Mouse (Mus musculus): Measurements from ENCODE around the gene Bcl2. TPM values are rescaled to one million over a fixed set of nuclear protein-coding genes. Genes with fewer than 3 reads are reported as not detected.
A peak's percentile ranks its signal among the peaks of the same experiment; 100 is the strongest.
"Not testable (repeated sequence)": the region's sequence is repeated elsewhere in the genome, so short reads cannot be mapped to it uniquely, and the experiment has no call there.

The Bcl2 gene
- total RNA-seq (2015) (30.3 and 32.6 TPM in 2 replicates), total RNA-seq (2017) (29.1 and 31.1 TPM in 2 replicates)

DNA sequence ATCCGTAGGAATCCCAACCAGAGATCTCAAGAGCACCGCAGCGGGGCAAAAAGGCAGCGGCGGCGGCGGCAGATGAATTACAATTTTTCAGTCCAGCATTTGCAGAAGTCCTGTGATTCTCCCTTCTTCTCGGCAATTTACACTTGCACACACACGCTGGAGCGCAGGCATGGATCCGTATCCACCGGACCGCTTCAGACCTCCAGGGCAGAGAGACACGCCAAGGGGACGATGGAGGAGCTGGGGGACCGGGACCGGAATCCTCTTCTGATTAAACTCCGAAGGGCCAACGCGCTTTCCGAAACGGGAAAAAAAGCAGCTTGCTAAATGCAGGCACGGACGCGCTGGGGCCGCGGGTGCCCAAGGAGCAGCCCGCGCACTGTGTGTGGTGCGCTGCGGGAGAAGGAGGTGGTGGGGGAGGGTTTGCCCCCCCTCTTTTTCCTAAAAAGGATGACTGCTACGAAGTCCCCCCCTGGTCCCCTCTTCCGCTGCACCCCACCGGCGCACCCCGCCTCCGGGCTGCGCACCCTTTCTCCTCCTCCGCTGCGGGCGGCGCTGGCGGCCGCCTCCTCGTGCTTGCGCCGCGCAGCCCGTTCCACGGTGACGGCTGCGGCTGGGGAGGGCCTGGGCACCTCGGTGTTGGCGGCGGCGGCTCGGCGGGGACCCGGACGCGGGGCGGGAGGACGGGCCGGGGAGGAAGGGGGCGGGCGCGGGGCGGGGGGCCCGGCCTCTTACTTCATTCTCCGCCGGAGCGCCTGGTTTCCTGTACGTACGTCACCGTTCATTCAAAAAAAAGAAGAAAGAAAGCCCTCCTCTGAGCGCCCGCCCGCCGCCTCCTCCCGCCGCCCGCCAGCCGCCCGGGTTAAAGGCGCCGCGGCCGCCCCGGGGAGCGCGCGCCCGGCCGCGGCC, at the start of gene Bcl2:
TSS of gene Bcl2 (minus strand) at position 654 of the 909 bp plus-strand sequence.
- peak; percentile 32 for ATAC-seq (replicated peaks; ENCODE audit: poor library complexity)

DNA sequence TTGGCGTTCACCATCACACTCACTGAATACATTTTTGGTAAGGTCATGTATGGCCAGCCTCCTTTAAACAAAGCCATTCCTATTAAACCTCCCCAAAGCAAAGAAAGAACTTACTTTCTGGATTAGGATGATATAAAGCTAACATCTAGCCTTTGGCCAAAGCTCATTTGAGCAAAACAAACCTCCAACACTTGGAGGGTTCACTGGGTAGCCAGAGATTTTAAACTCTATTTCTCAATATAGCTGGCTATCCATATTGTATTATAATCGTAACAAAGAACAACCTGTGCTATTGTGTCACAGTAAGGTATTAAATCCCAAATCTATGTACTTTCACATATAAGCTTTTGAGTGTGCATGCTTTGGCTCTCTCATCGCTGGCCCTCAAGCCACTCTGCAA, 46.7 kb upstream of the Bcl2 start:
- ATAC-seq (replicated peaks; ENCODE audit: poor library complexity), result no peak

- ATAC-seq (replicated peaks; ENCODE audit: poor library complexity), result peak; percentile 90
These were observed 45.7 kb upstream of the Bcl2 start, which contains the start of gene Kdsr for GRCm38 (mm10) chr1:106759572-106760435. Gene Kdsr, minus strand, starts transcription at chr1:106759727.

GRCm38 (mm10) chr1:106758734-106759571, 44.9 kb upstream of the Bcl2 start:
- ATAC-seq (replicated peaks; ENCODE audit: poor library complexity), result peak; percentile 40

DNA sequence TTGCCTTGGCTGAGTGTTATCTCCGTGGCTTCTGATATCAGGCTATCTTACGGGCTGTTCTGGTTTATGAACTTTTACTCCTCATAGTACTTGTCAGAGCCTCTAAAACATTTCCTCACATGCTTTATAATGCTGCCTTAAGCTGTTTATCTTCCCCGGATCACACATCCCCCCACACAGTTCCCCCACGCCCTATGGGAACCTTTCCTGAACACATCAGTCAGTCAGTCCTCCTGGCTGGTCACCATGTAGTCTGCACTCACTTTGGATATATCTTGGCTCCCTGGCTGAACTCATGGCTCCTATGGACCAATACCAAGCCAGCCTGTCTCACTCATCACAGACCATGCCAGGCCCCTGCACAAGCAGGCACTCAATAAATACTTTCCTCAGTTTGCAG, 42.6 kb upstream of the Bcl2 start:
- ATAC-seq (replicated peaks; ENCODE audit: poor library complexity), result no peak

- ATAC-seq (replicated peaks; ENCODE audit: poor library complexity), result peak; percentile 57; the same call in 1 of the 2 replicates
These were observed 37.9 kb upstream of the Bcl2 start for GRCm38 (mm10) chr1:106752013-106752412.

DNA sequence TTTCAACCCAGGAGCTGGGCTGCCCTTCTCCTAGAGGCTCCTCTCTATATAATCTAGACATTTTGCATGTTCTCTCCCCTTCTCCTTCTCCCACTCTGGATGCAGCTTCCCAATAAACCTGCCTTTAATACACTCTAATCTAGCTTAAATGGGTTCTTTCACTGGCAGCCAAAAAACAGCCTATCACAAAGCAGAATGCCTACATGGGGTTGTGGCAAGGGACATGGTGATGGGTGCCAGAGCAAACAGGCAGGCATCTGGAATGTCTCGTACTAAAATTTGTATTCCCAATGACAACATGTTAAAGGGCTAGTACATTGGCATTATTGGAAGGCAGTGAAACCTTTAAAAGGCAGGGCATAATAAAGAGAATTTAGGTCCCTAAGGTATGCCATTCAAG, 36.6 kb upstream of the Bcl2 start:
- ATAC-seq (replicated peaks; ENCODE audit: poor library complexity), result no peak

- peak; percentile 82 for ATAC-seq (replicated peaks; ENCODE audit: poor library complexity)
These were observed 34.7 kb upstream of the Bcl2 start for GRCm38 (mm10) chr1:106748555-106749315.

DNA sequence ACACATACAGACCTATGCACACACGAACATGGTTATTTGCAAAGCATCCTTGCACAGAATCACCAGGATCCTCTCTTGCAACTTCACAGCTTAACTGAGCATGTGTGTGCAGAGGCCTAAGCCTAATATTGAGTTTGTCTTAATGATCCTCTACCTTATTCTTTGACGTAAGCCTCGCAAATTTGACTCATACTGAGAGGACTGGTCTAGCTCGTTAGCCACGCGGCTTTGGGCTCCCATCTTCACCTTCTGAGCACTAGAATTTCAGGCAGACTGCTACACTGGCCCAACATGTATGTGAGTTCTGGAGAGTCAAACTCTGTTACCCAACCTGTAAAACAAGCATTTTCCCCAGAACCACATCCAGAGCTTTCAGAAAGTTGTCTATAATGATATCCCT, 28.9 kb upstream of the Bcl2 start:
- ATAC-seq (replicated peaks; ENCODE audit: poor library complexity), result no peak

GRCm38 (mm10) chr1:106740735-106741134, 26.7 kb upstream of the Bcl2 start:
- ATAC-seq (replicated peaks; ENCODE audit: poor library complexity), result no peak

GRCm38 (mm10) chr1:106739810-106740209, 25.7 kb upstream of the Bcl2 start:
- ATAC-seq (replicated peaks; ENCODE audit: poor library complexity), result no peak

DNA sequence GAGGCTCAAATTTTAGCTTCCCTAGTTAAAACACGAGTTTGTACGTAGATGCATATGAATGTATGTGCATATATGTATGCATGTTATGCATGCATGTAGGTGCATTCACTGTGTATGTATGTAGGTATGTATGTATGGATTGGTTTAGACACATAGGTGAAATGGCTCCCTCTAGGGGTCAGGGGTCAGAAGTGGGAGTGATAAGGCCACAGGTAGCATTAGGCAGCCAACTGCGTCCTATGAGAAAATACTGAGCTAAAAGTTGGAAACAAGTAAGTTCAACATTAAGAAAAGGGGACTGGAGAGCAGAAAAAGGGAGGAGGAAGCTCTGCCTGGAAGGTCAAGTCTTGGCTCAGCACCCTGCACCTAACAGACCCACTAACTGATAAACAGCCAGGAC, 24.0 kb upstream of the Bcl2 start:
- peak; percentile 79 for ATAC-seq (replicated peaks; ENCODE audit: poor library complexity)

DNA sequence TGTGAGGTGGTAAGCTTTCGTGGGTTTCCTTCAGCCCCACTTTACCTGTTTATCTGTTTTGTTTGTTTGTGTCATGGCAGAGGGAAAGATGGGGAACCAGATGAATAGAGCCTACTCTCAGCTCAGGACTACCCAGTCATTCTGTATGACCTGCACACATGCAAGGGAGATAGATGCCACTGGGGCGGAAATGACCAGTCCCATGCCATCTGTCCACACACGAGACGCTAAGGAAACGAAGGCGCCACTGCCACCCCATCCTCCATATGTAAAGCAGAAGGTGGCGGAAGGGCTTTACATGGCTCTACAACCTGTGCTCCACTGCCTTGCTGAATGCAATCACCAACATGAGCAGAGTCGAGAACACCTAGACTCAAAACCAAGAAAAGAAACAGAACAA, 22.1 kb upstream of the Bcl2 start:
- no peak for ATAC-seq (replicated peaks; ENCODE audit: poor library complexity)

- ATAC-seq (replicated peaks; ENCODE audit: poor library complexity), result peak; percentile 93
These were observed 21.5 kb upstream of the Bcl2 start for GRCm38 (mm10) chr1:106735586-106735985.

GRCm38 (mm10) chr1:106722061-106722460, 8.0 kb upstream of the Bcl2 start:
- ATAC-seq (replicated peaks; ENCODE audit: poor library complexity), result no peak

- not testable (repeated sequence) for ATAC-seq (replicated peaks; ENCODE audit: poor library complexity)
These were observed 3.7 kb upstream of the Bcl2 start for GRCm38 (mm10) chr1:106717736-106718135.

DNA sequence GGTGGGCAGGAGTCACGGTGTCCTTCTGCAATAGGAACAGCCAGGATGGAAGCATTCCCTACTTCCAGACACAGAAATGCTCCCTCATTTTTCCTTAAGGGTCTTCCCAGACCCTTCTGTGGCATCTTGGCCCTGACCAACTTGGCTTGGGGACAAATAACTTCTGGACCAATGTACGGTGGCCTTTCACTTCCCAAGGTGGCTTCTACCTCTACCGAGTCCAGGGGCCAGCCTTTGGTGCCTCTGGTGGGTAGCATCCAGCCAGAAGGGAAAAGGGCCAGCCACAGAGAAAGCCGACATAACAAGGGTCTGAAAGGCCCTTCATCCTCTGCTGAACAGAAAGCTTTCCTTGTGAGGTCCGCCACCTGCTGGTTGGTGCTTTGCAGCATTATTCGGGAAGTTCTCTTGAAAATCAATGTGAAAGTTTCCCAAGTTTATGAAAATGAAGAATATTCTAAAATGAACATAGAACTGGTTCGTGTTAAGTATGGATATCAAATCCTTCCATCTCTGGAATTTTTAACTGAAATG, 3.1 kb upstream of the Bcl2 start:
- peak; percentile 30; the same call in 1 of the 2 replicates for ATAC-seq (replicated peaks; ENCODE audit: poor library complexity)

DNA sequence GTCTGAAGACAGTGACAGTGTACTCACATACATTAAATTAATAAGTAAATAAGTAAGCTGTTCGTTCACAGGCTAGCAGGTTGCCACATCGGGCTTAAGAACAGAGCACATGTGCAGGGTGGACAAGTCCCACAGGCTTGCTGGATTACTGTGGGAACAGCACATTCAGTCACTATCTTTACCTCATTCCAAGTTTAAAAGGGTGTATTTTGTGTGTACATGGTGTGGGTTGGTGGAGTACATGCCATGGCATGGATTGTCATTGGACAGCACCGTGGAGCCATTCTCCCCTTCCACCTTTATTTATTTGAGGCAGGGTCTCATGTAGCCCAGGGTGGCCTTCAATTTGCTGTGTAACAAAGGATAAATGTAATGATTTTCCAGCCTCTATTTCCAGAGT, 2.1 kb upstream of the Bcl2 start:
- no peak for ATAC-seq (replicated peaks; ENCODE audit: poor library complexity)
